Mouse (Mus musculus) C2C12 (cell line): ENCODE data around the gene Car10.

Source experiments
- CTCF ChIP-seq: IDR thresholded peaks from one replicate; pipeline ENCODE4 v1.5.1; 2011; ENCODE audit not compliant: control insufficient read depth, insufficient read depth, insufficient read length
- MYOD1 ChIP-seq: IDR thresholded peaks from one replicate; pipeline ENCODE4 v1.6.1; 2011; ENCODE audit warnings: low read depth; ENCODE audit not compliant: control insufficient read depth, insufficient read length
- USF1 ChIP-seq: IDR thresholded peaks from one replicate; pipeline ENCODE4 v1.6.1; 2011; ENCODE audit warnings: low read depth, mild to moderate bottlenecking, control low read depth, moderate library complexity

GRCm38 (mm10) chr11:93470771-93471170 is 372.9 kb downstream of the Car10 start:
- TF ChIP-seq CTCF (no peak), USF1 (no peak), MYOD1 (no peak)
